Mouse (Mus musculus): ENCODE data around the gene Rala. TPM values are rescaled to one million over a fixed set of nuclear protein-coding genes. Genes with fewer than 3 reads are reported as not detected.

Rala gene
- polyA plus RNA-seq, 1 experiment from 2014 or later = 177 TPM

DNA sequence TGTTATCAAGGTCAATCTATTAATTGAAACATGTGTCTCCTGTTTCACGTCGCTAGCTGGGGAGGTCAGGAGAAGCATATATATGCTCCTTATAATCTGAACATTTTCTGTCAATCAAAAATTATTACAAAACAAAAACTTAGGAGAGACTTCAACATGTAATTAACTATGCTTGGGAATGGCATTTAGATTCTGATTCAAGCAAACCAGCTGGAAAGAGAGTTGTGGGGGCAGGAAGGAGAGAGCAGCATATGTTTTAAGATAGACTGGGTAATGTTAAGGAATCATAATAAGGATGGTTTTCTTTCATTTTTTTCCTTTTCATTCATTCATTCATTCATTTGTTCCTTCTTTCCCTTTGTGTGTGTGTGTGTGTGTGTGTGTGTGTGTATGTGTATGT, 77.3 kb downstream of the Rala start:
- Histone ChIP-seq H3K9me3 (replicated peaks) (no peaks in the 10 kb centered on the region), H3K36me3 (ENCODE audit: poor library complexity, severe bottlenecking) (no peaks in the 10 kb centered on the region), H3K4me2 (no peak overlapping the region), H3K9ac (no peak overlapping the region), H3K4me1 (no peaks in the 10 kb centered on the region), H3K27ac (no peak overlapping the region), H3K27me3 (no peaks in the 10 kb centered on the region), H3K4me3 (no peak overlapping the region)
- WGBS = 86% methylated on average over 2 of the region's 2 CpGs
- no peak for ATAC-seq

DNA sequence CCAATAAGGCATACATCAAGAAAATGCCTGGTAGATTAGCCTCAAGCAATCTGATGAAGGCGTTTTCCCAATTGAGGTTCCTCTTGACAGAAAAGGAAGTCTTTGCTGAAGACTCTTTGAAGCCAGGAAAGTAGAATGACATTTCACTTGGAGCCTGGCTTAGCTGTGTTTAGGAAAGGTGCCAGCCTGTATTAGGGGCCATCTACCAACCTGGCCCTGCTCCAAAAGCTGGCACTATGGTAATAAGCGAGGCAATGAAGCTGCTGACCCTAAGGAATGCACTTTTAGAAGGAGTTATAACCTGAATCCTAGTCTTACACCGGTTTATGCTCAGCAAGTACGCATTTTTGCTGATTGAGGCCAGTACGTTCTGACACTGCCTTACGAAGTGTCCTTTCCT, 83.5 kb downstream of the Rala start:
- Histone ChIP-seq H3K36me3 (ENCODE audit: poor library complexity, severe bottlenecking) (no peaks in the 10 kb centered on the region), H3K9me3 (replicated peaks) (no peaks in the 10 kb centered on the region), H3K4me1 (no peaks in the 10 kb centered on the region), H3K9ac (no peak overlapping the region), H3K4me2 (no peak overlapping the region), H3K27me3 (no peaks in the 10 kb centered on the region), H3K4me3 (no peak overlapping the region), H3K27ac (no peak overlapping the region)
- WGBS = 90% methylated on average over 6 of the region's 6 CpGs
- no peak for ATAC-seq

- WGBS = 88% methylated on average over 13 of the region's 13 CpGs
- Histone ChIP-seq H3K9ac (no peak overlapping the region), H3K27me3 (no peaks in the 10 kb centered on the region), H3K4me3 (no peak overlapping the region), H3K4me1 (no peaks in the 10 kb centered on the region), H3K27ac (no peak overlapping the region), H3K36me3 (ENCODE audit: poor library complexity, severe bottlenecking) (no peaks in the 10 kb centered on the region), H3K9me3 (replicated peaks) (no peaks in the 10 kb centered on the region), H3K4me2 (no peak overlapping the region)
- no peak for ATAC-seq
Observed at GRCm38 (mm10) chr13:17859365-17860033, 84.5 kb downstream of the Rala start.

DNA sequence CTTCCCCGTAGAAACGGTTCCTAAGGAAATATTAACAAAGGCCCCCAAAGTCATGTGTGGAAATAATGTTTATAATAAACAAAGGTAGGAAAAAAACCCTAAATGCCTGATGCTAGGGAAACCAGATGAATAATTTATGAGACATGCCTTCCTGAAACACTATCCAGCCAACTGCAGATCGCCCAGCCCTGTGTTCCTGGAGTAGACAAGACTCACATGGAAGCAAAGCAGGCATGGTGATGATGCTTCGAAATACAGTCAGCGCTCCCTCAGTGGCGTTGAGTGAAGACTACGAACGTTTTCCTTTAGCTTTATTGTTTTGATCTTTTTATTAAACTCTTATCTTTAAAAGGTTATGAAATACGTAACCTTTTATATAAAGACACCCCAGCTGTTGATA, 87.0 kb downstream of the Rala start:
- Histone ChIP-seq H3K4me3 (no peak overlapping the region), H3K4me1 (no peaks in the 10 kb centered on the region), H3K9me3 (replicated peaks) (no peaks in the 10 kb centered on the region), H3K27me3 (no peaks in the 10 kb centered on the region), H3K4me2 (no peak overlapping the region), H3K27ac (no peak overlapping the region), H3K36me3 (ENCODE audit: poor library complexity, severe bottlenecking) (no peaks in the 10 kb centered on the region), H3K9ac (no peak overlapping the region)
- no peak for ATAC-seq
- 77% methylated on average over 9 of the region's 9 CpGs for WGBS

GRCm38 (mm10) chr13:17855492-17856138, 88.4 kb downstream of the Rala start:
- H3K4me2 ChIP-seq = peak overlapping the region; percentile 22

GRCm38 (mm10) chr13:17854755-17855154, 89.3 kb downstream of the Rala start:
- H3K9ac ChIP-seq = no peak overlapping the region
- H3K4me1 ChIP-seq = no peaks in the 10 kb centered on the region
- H3K9me3 ChIP-seq (replicated peaks) = no peaks in the 10 kb centered on the region
- H3K36me3 ChIP-seq (ENCODE audit: poor library complexity, severe bottlenecking) = no peaks in the 10 kb centered on the region
- WGBS = 63% methylated on average over 6 of the region's 6 CpGs
- no peak overlapping the region for H3K4me2 ChIP-seq
- no peak for ATAC-seq
- H3K27ac ChIP-seq = no peak overlapping the region
- H3K4me3 ChIP-seq = no peak overlapping the region
- H3K27me3 ChIP-seq = no peaks in the 10 kb centered on the region

More at GRCm38 (mm10) chr13:17855492-17856138, 88.4 kb downstream of the Rala start:
- Histone ChIP-seq H3K36me3 (ENCODE audit: poor library complexity, severe bottlenecking) (no peaks in the 10 kb centered on the region), H3K27ac (no peak overlapping the region), H3K9me3 (replicated peaks) (no peaks in the 10 kb centered on the region), H3K4me3 (no peak overlapping the region), H3K9ac (no peak overlapping the region), H3K4me1 (no peaks in the 10 kb centered on the region), H3K27me3 (no peaks in the 10 kb centered on the region)
- ATAC-seq = peak; percentile 78
- WGBS = 8% methylated on average over 13 of the region's 13 CpGs

GRCm38 (mm10) chr13:17843336-17843735, 100.7 kb downstream of the Rala start:
- no peaks in the 10 kb centered on the region for H3K27me3 ChIP-seq
- no peaks in the 10 kb centered on the region for H3K36me3 ChIP-seq (ENCODE audit: poor library complexity, severe bottlenecking)
- WGBS = 84% methylated on average over 2 of the region's 2 CpGs
- H3K4me1 ChIP-seq = no peaks in the 10 kb centered on the region
- no peak for ATAC-seq
- H3K9me3 ChIP-seq (replicated peaks) = no peaks in the 10 kb centered on the region
- H3K27ac ChIP-seq = no peak overlapping the region
- H3K4me3 ChIP-seq = no peak overlapping the region
- no peak overlapping the region for H3K4me2 ChIP-seq
- H3K9ac ChIP-seq = no peak overlapping the region

DNA sequence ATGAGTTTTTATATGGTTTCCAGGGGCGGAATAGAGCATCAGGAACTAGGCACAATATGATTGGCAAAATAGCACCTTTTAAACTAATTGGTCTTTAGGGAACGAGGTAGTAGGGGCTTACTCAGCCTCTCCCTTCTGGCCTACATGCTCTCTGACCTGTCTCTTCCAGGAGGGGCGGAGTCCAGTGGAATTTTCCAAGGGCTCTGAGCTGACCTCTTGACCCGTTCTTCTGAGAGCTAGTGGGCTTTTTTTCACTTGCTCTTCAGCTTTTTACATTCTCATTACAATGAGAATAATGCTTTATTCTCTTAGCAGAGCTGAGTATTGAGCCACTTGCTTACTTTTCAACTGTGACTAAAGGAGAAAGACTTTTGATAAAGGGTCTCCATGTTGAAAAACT, 101.3 kb downstream of the Rala start:
- no peak overlapping the region for H3K4me2 ChIP-seq
- ATAC-seq = no peak
- WGBS = 29% methylated on average over 4 of the region's 4 CpGs

DNA sequence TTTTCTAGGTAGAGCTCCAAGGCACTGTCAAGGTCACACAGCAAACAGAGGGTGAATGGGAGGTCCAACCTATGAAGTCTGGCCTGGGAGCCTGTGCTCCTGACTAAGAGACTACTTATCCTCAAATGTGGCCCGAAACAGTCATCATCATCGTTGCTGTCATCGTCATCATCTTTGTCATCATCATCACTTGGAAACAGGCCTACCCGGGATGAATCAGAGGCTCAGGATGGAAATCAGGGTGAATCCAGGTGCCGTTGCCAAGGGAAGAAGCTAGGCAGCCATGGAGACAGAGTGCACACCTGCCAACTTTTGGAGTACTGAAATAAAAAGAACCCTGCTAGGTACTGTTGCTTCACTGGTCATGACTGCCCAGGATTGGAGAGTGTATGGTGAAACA, 104.9 kb downstream of the Rala start:
- no peaks in the 10 kb centered on the region for H3K36me3 ChIP-seq (ENCODE audit: poor library complexity, severe bottlenecking)
- no peak overlapping the region for H3K27ac ChIP-seq
- no peak overlapping the region for H3K4me2 ChIP-seq
- no peaks in the 10 kb centered on the region for H3K4me1 ChIP-seq
- WGBS = 93% methylated on average over 5 of the region's 5 CpGs
- no peak overlapping the region for H3K9ac ChIP-seq
- ATAC-seq = no peak
- H3K4me3 ChIP-seq = no peak overlapping the region
- H3K27me3 ChIP-seq = no peaks in the 10 kb centered on the region
- no peaks in the 10 kb centered on the region for H3K9me3 ChIP-seq (replicated peaks)

More for the DNA sequence above, 101.3 kb downstream of the Rala start:
- no peak overlapping the region for H3K4me3 ChIP-seq
- no peaks in the 10 kb centered on the region for H3K9me3 ChIP-seq (replicated peaks)
- no peaks in the 10 kb centered on the region for H3K4me1 ChIP-seq
- no peaks in the 10 kb centered on the region for H3K27me3 ChIP-seq
- H3K27ac ChIP-seq = no peak overlapping the region
- no peaks in the 10 kb centered on the region for H3K36me3 ChIP-seq (ENCODE audit: poor library complexity, severe bottlenecking)
- no peak overlapping the region for H3K9ac ChIP-seq

- WGBS = 34% methylated on average over 4 of the region's 4 CpGs
- no peaks in the 10 kb centered on the region for H3K4me1 ChIP-seq
- no peak overlapping the region for H3K4me2 ChIP-seq
- H3K4me3 ChIP-seq = no peak overlapping the region
- no peaks in the 10 kb centered on the region for H3K27me3 ChIP-seq
- peak; percentile 79 for ATAC-seq
- no peaks in the 10 kb centered on the region for H3K36me3 ChIP-seq (ENCODE audit: poor library complexity, severe bottlenecking)
- no peak overlapping the region for H3K27ac ChIP-seq
- no peaks in the 10 kb centered on the region for H3K9me3 ChIP-seq (replicated peaks)
- H3K9ac ChIP-seq = no peak overlapping the region
Observed at GRCm38 (mm10) chr13:17838484-17838851, 105.6 kb downstream of the Rala start.

DNA sequence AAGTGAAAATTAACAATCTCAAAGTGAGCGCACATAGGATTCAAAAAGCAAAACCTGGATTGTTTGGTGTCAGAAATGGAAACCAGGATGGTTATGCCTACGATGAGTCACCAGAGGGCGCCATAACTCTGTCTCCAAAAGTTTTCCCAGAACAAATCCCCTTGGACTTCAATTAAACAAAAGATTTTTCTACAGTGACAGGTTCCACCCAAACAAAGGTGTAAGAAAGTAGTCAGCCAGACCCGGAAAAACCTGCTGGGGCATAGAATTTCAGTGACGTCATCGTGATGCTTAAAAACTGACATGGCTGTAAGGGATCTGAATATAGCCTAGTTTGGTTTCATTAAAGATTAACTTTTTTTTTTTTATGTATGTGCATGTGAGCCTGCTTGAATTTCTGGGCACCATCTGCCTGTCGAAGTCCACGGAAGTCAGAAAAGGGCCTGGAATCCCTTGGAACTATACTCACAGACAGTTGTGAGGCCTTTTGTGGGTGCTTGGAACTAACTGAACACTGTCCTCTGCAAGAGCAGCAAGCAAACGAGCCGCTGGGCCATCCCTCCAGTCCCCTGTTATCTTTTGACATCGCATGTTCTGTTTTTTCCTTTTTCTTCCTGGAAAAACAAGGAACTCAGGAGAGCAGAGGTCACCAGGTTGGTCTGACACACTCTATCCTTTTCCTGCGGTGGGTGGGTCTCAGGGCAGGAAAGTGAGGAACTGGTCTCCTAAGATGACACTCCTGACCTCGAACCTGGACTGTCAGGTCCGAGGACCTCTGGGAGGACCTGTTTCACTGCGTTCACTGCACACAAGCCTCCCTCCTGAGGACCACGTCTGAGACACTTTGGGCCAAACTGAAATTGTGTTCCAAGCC, 106.2 kb downstream of the Rala start:
- no peak overlapping the region for H3K4me2 ChIP-seq
- no peaks in the 10 kb centered on the region for H3K27me3 ChIP-seq
- H3K4me3 ChIP-seq = no peak overlapping the region
- 45% methylated on average over 16 of the region's 16 CpGs for WGBS
- H3K9me3 ChIP-seq (replicated peaks) = no peaks in the 10 kb centered on the region
- 0 out of 2 replicates have a peak overlapping the region, but pooled peaks have one; percentile 4 for H3K27ac ChIP-seq
- H3K36me3 ChIP-seq (ENCODE audit: poor library complexity, severe bottlenecking) = no peaks in the 10 kb centered on the region
- H3K9ac ChIP-seq = no peak overlapping the region
- no peaks in the 10 kb centered on the region for H3K4me1 ChIP-seq
- ATAC-seq = peak; percentile 64

- ATAC-seq = no peak
- Histone ChIP-seq H3K27me3 (no peaks in the 10 kb centered on the region), H3K4me1 (no peaks in the 10 kb centered on the region), H3K4me2 (no peak overlapping the region), H3K36me3 (ENCODE audit: poor library complexity, severe bottlenecking) (no peaks in the 10 kb centered on the region), H3K9me3 (replicated peaks) (no peaks in the 10 kb centered on the region), H3K27ac (no peak overlapping the region), H3K4me3 (no peak overlapping the region), H3K9ac (no peak overlapping the region)
- WGBS = 85% methylated on average over 7 of the region's 7 CpGs
Observed at GRCm38 (mm10) chr13:17836808-17837207, 107.2 kb downstream of the Rala start.
